Comparison of ENCODE assay signal across 8 mouse cellular contexts in genomic region chr15:79926856-79927416, GRCm38 (mm10). TPM values are rescaled to one million over a fixed set of nuclear protein-coding genes. Genes with fewer than 3 reads are reported as not detected.
DNase-seq lines count a peak whose midpoint lies in the region; ATAC-seq and TF ChIP-seq lines count a peak whose summit lies in the region.

No protein-coding gene starts in this region.

- no peak overlapping the region for H3K27ac ChIP-seq in heart, embryonic 11.5 days (ENCODE audit: low read depth, low read length)
- peak overlapping the region; percentile 67 for H3K27ac ChIP-seq in limb, embryonic 15.5 days

- H3K4me1 ChIP-seq in heart, embryonic 11.5 days (ENCODE audit: control insufficient read depth, insufficient read depth, low read length): no peaks in the 10 kb centered on the region; the same call in none of the 2 replicates
- peaks cover 72% of the 10 kb centered on the region for H3K4me1 ChIP-seq in E14TG2a.4 (replicated peaks; ENCODE audit: low read depth, low read length)
- H3K4me1 ChIP-seq in erythroblast, embryonic 14.5 days (ENCODE audit: control insufficient read depth): peaks cover 40% of the 10 kb centered on the region
- peaks cover 14% of the 10 kb centered on the region for H3K4me1 ChIP-seq in limb, embryonic 15.5 days
- H3K4me1 ChIP-seq in lung, adult 2 months (ENCODE audit: control insufficient read depth, insufficient read depth, low read length): peaks cover 15% of the 10 kb centered on the region

- TF ChIP-seq CTCF in E14TG2a.4 (conservative IDR thresholded peaks at IDR 0.05; ENCODE audit: low read length): no peak
- no peak for TF ChIP-seq CTCF in lung, adult 2 months (IDR thresholded peaks at IDR 0.05; ENCODE audit: insufficient read depth, low read length)

- no peak for TF ChIP-seq POLR2A in lung, adult 2 months (IDR thresholded peaks at IDR 0.05; ENCODE audit: borderline replicate concordance, extremely low read depth, low read depth, low read length)

- ATAC-seq in heart, embryonic 11.5 days (replicated peaks; ENCODE audit: insufficient number of reproducible peaks, low FRiP score, low TSS enrichment): no peak
- ATAC-seq in limb, embryonic 15.5 days (ENCODE audit: insufficient number of reproducible peaks, low FRiP score, low TSS enrichment, low read depth): no peak

- H3K4me2 ChIP-seq in heart, embryonic 11.5 days: peak overlapping the region; percentile 73
- peak overlapping the region; percentile 85 for H3K4me2 ChIP-seq in limb, embryonic 15.5 days

- no peaks in the 10 kb centered on the region for H3K9me3 ChIP-seq in heart, embryonic 11.5 days (replicated peaks; ENCODE audit: control insufficient read depth, low read length)
- no peaks in the 10 kb centered on the region for H3K9me3 ChIP-seq in E14TG2a.4 (ENCODE audit: low read length)
- no peaks in the 10 kb centered on the region for H3K9me3 ChIP-seq in erythroblast, embryonic 14.5 days (ENCODE audit: control insufficient read depth, low read length)
- H3K9me3 ChIP-seq in limb, embryonic 15.5 days: no peaks in the 10 kb centered on the region

- peak overlapping the region; percentile 73; the same call in 1 of the 2 replicates for H3K9ac ChIP-seq in heart, embryonic 11.5 days (ENCODE audit: low read depth, low read length)
- H3K9ac ChIP-seq in limb, embryonic 15.5 days: no peak overlapping the region

- H3K4me3 ChIP-seq in heart, embryonic 11.5 days (ENCODE audit: low read depth, low read length): no peak overlapping the region
- H3K4me3 ChIP-seq in E14TG2a.4 (replicated peaks; ENCODE audit: low read length): peak overlapping the region; percentile 87
- H3K4me3 ChIP-seq in erythroblast, embryonic 14.5 days (replicated peaks): peak overlapping the region; percentile 82
- H3K4me3 ChIP-seq in limb, embryonic 15.5 days: peak overlapping the region; percentile 59
- no peak overlapping the region for H3K4me3 ChIP-seq in lung, adult 2 months (replicated peaks; ENCODE audit: extremely low read depth, low read depth, low read length)

- no peaks in the 10 kb centered on the region for H3K36me3 ChIP-seq in heart, embryonic 11.5 days (ENCODE audit: control insufficient read depth, insufficient read depth, low read length)
- H3K36me3 ChIP-seq in E14TG2a.4 (ENCODE audit: insufficient read depth, low read length): peaks cover 82% of the 10 kb centered on the region
- no peaks in the 10 kb centered on the region for H3K36me3 ChIP-seq in erythroblast, embryonic 14.5 days (ENCODE audit: control insufficient read depth)
- H3K36me3 ChIP-seq in limb, embryonic 15.5 days: 0 out of 2 replicates have a peak, but pooled peaks cover under 1% of the 10 kb centered on the region

- DNase-seq in heart, adult 18-20 months: no peak
- DNase-seq in thymus, postnatal 36 days: peak; percentile 36 to 56
- DNase-seq in MN1 (ENCODE audit: low spot score): no peak
- no peak for DNase-seq in lung, adult 2 months

- WGBS in heart, embryonic 11.5 days (ENCODE audit: insufficient replicate concordance): 71% methylated on average over 11 of the region's 11 CpGs
- 74% methylated on average over 11 of the region's 11 CpGs for WGBS in limb, embryonic 15.5 days
- 81% methylated on average over 11 of the region's 11 CpGs for WGBS in lung, adult 2 months

- peaks cover 19% of the 10 kb centered on the region for H3K27me3 ChIP-seq in heart, embryonic 11.5 days (ENCODE audit: control insufficient read depth, insufficient read depth, low read length)
- H3K27me3 ChIP-seq in E14TG2a.4 (ENCODE audit: insufficient read depth, low read length): no peaks in the 10 kb centered on the region
- peaks cover 18% of the 10 kb centered on the region for H3K27me3 ChIP-seq in erythroblast, embryonic 14.5 days (ENCODE audit: control insufficient read depth)
- peaks cover 9% of the 10 kb centered on the region for H3K27me3 ChIP-seq in limb, embryonic 15.5 days

RNA-seq across cellular contexts. Expression of gene Apobec3, which starts 35.5 kb away (rescaled TPM):
- 9.5 and 12.0 TPM in 2 replicates for polyA plus RNA-seq in heart, embryonic 11.5 days (2014; fragmentation: Nextera tagmentation; extraction: Ambion mirVana)
- total RNA-seq in heart, adult 18-20 months (2021): 10 to 100 TPM in 1 of 2 experiments, 1 to 10 TPM in 1; 6.8 to 10.6 TPM
- polyA plus RNA-seq in erythroblast, embryonic 14.5 days (2012): 0.03 and 0.07 TPM in 2 replicates
- polyA plus RNA-seq in limb, embryonic 15.5 days (2015; fragmentation: Nextera tagmentation; extraction: Ambion mirVana): 14.7 and 15.3 TPM in 2 replicates
- 29.7 and 36.7 TPM in 2 replicates for polyA plus RNA-seq in lung, adult 2 months (2012; rRNA removed)

RNA-seq across cellular contexts. Expression of gene Cbx7, which starts 44.0 kb away (rescaled TPM):
- 0.72 and 1.1 TPM in 2 replicates for polyA plus RNA-seq in heart, embryonic 11.5 days (2014; fragmentation: Nextera tagmentation; extraction: Ambion mirVana)
- total RNA-seq in heart, adult 18-20 months (2021): 10 to 100 TPM; 17.8 to 29.8 TPM
- polyA plus RNA-seq in erythroblast, embryonic 14.5 days (2012): 0.28 and 0.50 TPM in 2 replicates
- polyA plus RNA-seq in limb, embryonic 15.5 days (2015; fragmentation: Nextera tagmentation; extraction: Ambion mirVana): 2.4 and 2.8 TPM in 2 replicates
- polyA plus RNA-seq in lung, adult 2 months (2012; rRNA removed): 72.5 and 75.9 TPM in 2 replicates

Comparison
In these comparisons a context has a peak if more than half of its experiments do, and no peak if none do; other contexts are left out.
1. H3K4me3 ChIP-seq: peak in E14TG2a.4 (single experiment), erythroblast, embryonic 14.5 days (single experiment) and limb, embryonic 15.5 days (single experiment); none in heart, embryonic 11.5 days (single experiment) and lung, adult 2 months (single experiment).
2. DNase-seq: peak in thymus, postnatal 36 days (2 of 2); none in heart, adult 18-20 months (0 of 2), MN1 (single experiment) and lung, adult 2 months (single experiment).
3. RNA of gene Cbx7, which starts 44.0 kb away (polyA plus RNA-seq): 72.5 to 75.9 TPM in lung, adult 2 months; 2.4 to 2.8 TPM in limb, embryonic 15.5 days, 0.72 to 1.1 TPM in heart, embryonic 11.5 days and 0.28 to 0.50 TPM in erythroblast, embryonic 14.5 days; every median in the first group is over 10 times any median in the second.